Mouse (Mus musculus) CD8-positive naive resting alpha-beta T cell, adult 2 months (primary cell): ENCODE measurements around the gene Zfp414.
"Not testable (repeated sequence)": the region's sequence is repeated elsewhere in the genome, so short reads cannot be mapped to it uniquely, and the experiment has no call there.

Source experiments
- DNase-seq, 2 experiments: peaks; one replicate each; pipeline ENCODE4 v3.0.0; 2022; ENCODE audit warnings: low read depth in 2 of 2, low spot score in 2 of 2

Gene Zfp414

GRCm38 (mm10) chr17:33628621-33629486, at the start of gene Zfp414:
Gene Zfp414, plus strand, starts transcription at chr17:33629090.
- DNase-seq: peak; percentile 86 to 93

DNA sequence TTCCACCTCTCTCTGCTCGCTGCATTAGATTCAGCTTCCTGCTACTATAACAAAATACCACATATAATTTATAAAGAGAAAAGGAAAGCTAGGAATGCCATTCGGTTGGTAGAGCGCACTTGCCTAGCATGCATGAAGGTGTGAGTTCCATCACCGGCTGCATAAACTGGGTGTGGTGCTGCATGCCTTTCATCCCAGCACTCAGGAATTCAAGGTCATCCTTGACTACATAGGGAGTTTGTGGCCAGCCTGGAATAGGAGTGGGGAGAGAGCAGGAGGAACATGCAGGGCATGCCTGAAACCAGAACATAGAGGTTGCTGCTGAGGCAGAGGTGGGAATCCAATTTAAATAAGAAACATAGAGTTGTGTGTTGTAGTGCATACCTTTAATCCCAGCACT, 44.8 kb upstream of the Zfp414 start:
- DNase-seq: no peak

DNA sequence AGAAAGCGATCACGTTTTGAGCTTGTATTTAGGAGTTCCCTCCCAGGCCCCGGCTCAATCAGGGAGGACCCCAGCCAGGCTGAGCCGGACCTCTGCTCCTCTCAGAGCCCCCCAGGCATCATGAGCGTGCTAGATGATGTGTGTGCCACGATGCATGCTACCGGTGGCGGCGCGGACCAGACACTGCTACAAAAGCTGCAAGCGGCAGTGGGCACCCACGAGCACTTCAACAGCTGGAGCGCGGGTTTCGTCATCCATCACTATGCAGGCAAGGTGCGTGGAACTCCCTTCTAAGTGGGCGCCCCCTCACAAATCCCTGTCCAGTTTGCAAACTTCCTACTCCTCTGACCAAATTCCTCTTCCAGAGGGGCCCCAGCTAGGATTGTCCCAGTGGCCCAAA, 42.9 kb upstream of the Zfp414 start:
- DNase-seq: no peak

- DNase-seq: no peak
These were observed 31.6 kb upstream of the Zfp414 start for GRCm38 (mm10) chr17:33597271-33597670.

GRCm38 (mm10) chr17:33598506-33598905, 30.4 kb upstream of the Zfp414 start:
- no peak for DNase-seq

DNA sequence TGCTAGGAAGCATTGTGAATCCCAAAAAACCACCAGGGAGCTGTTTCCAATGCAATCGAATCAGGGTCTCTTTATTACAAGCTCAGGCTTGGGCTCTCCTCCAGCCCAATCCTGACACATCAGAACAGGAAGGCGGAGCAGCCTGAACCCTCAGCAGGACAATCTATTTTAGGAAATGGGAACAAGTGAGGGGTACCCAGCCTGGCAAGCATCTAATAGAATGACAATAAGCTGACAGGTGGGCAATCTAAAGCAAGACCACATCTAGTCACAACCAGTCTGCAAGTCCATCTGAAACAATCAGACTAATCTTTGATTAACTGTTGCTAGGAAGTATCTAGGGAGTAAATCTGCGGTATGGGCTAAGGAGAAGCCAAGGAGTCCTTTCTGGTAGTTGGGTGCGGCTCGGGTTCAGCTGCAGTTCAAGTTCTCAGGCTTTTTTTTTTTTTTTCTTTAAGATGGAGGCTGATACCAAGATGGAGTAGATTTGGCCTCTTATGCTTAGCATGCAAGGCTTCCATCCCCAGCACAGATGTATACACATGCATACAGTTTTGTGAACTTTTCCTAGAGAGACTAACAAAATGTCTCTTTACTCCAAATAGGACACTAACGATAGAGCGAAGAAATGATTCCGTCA, 28.9 kb upstream of the Zfp414 start:
- no peak for DNase-seq

GRCm38 (mm10) chr17:33600831-33601230, 28.1 kb upstream of the Zfp414 start:
- DNase-seq: no peak

DNA sequence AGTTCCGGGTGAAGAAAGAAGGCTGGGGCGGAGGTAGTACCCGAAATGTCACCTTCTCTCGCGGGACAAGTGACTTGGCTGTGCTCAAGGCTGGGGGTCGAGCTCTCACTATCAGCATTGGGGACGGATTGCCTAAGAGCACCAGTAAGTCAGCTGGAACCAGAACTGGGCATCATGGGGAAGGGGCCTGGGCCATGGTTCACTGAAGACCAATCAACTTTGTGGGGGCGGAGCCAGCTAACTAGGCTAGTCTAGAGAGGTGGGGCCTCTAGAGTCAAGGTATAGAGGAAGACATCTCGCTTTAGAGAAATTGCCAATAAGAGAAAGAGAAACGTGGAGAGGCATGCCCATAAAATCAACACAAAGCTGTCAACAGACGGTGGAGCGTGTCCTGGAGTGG, 26.9 kb upstream of the Zfp414 start:
- DNase-seq: no peak

DNA sequence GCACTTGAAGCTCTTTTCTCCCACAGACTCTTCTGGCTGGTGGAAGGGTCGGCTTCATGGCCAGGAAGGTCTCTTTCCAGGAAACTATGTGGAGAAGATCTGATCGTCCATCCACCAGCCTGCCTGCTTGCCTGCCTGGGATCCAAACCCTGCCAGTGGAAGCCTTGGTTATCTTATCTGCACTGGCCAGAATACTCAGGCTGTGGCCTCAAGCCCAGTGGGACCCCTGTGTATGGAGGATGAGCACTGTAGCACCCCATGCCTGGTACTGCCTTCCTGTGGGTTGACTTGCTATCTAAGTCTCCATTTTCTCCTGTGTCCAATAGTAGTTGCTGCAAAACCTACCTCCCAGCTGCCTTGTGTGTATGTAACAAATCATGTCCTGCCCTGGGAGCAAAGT, 21.6 kb upstream of the Zfp414 start:
- no peak for DNase-seq

- DNase-seq: no peak
These were observed 18.3 kb upstream of the Zfp414 start for GRCm38 (mm10) chr17:33610548-33610947.

GRCm38 (mm10) chr17:33613726-33614125, 15.2 kb upstream of the Zfp414 start:
- DNase-seq: not testable (repeated sequence)

DNA sequence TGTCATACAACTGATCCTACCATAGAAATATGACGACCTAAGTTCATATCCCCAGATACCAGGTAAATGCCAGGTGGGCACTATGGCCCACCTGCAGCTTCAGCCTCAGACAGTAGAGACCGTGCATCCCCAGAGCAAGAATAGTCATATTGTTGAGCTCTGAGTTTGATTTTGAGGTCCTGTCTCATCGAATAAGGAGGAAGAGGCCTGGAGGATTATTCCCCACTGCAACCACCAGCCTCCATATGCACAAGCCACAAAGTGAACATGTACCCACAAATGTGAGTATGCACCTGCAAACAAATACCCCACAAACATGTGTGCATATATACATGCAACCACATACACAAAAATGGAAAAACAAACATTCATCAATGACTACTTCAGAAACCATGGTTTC, 1.6 kb upstream of the Zfp414 start:
- DNase-seq: no peak

GRCm38 (mm10) chr17:33629487-33630125, 716 bp downstream of the Zfp414 start:
- DNase-seq: no peak

GRCm38 (mm10) chr17:33630171-33630895, 1.4 kb downstream of the Zfp414 start:
- DNase-seq: no peak

- no peak for DNase-seq
These were observed 2.3 kb downstream of the Zfp414 start for GRCm38 (mm10) chr17:33631236-33631635.

- DNase-seq: no peak
These were observed 2.9 kb downstream of the Zfp414 start for GRCm38 (mm10) chr17:33631796-33632195.

- DNase-seq: no peak
These were observed 8.1 kb downstream of the Zfp414 start for GRCm38 (mm10) chr17:33637038-33637437.

- DNase-seq: no peak
These were observed 8.8 kb downstream of the Zfp414 start, which contains the start of gene Pram1 for GRCm38 (mm10) chr17:33637516-33638276. Gene Pram1, plus strand, starts transcription at chr17:33638056.

- no peak for DNase-seq
These were observed 10.9 kb downstream of the Zfp414 start for GRCm38 (mm10) chr17:33639743-33640142.

- no peak for DNase-seq
These were observed 15.2 kb downstream of the Zfp414 start for GRCm38 (mm10) chr17:33644068-33644467.

GRCm38 (mm10) chr17:33645073-33645472, 16.2 kb downstream of the Zfp414 start:
- DNase-seq: no peak
